Mouse (Mus musculus): ENCODE measurements around the gene Olfr366. TPM values are rescaled to one million over a fixed set of nuclear protein-coding genes. Genes with fewer than 3 reads are reported as not detected.
"Not testable (repeated sequence)": the region's sequence is repeated elsewhere in the genome, so short reads cannot be mapped to it uniquely, and the experiment has no call there.

The Olfr366 gene
- polyA plus RNA-seq (2014; fragmentation: Nextera tagmentation; extraction: Ambion mirVana), result not detected in 2 replicates

DNA sequence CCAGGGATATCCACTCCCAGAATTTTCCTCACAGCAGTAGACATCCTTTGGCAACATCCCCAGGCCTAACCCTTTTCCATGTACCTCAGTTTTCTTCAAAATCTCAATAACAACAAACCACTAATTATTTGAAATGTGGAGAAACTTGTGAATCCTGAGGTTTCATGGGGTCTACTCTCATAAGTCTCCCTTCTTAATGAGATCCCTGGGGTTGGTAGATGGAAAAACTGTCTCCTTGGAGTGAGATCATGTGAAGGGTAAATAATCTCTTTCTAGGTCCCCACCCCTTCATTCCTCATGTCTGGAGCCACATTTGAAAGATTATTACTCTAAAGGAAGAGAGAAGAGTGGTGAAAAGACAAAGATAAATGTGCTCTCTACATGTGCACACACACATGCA is at the start of gene Olfr366:
TSS of gene Olfr366 (plus strand) at position 301 of the 400 bp plus-strand sequence.
- ATAC-seq (ENCODE audit: low FRiP score), result no peak
- Histone ChIP-seq H3K36me3 (ENCODE audit: control insufficient read depth, insufficient read depth, low read length) (no peaks in the 10 kb centered on the region), H3K27ac (ENCODE audit: low read depth, low read length) (no peak within 1 kb of the TSS), H3K9me3 (ENCODE audit: control insufficient read depth, low read length) (no peaks in the 10 kb centered on the region; the same call in 1 of the 2 replicates), H3K4me2 (replicated peaks; ENCODE audit: low read depth, low read length) (no peak within 1 kb of the TSS), H3K4me1 (replicated peaks; ENCODE audit: control insufficient read depth, insufficient read depth, low read length) (no peaks in the 10 kb centered on the region), H3K9ac (ENCODE audit: low read depth, low read length) (no peak within 1 kb of the TSS), H3K27me3 (ENCODE audit: control insufficient read depth, insufficient read depth, low read length) (no peaks in the 10 kb centered on the region), H3K4me3 (ENCODE audit: low read depth, low read length) (no peak within 1 kb of the TSS)
- DNase-seq (ENCODE audit: low spot score), result no peak

DNA sequence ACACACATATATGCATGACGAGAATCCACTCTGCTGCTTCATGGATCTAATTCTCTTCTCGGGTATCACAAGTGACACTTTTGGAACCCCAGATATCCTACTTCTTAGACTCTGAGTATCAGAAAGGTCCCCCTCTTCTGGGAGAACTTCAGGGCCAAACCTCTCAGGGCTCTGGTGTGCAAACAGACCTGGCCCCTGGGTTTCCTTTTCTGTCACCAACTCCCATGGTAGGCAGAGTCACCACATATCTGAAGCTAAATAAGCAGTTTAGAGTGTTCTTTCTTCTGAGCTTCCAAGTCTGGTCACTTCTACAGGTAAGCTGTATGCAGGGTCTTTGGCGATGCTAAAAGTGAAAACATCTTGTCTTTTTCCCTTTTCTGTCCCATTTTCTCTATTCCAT is 23.5 kb upstream of the Olfr366 start, which contains the start of gene Olfr365:
TSS of gene Olfr365 (plus strand) at position 301 of the 400 bp plus-strand sequence.
- no peaks in the 10 kb centered on the region for H3K27me3 ChIP-seq (ENCODE audit: control insufficient read depth, insufficient read depth, low read length)
- no peaks in the 10 kb centered on the region for H3K36me3 ChIP-seq (ENCODE audit: control insufficient read depth, insufficient read depth, low read length)
- no peak for ATAC-seq (ENCODE audit: low FRiP score)
- H3K4me1 ChIP-seq (replicated peaks; ENCODE audit: control insufficient read depth, insufficient read depth, low read length), result no peaks in the 10 kb centered on the region
- H3K9me3 ChIP-seq (ENCODE audit: control insufficient read depth, low read length), result no peaks in the 10 kb centered on the region
- no peak within 1 kb of the TSS for H3K9ac ChIP-seq (ENCODE audit: low read depth, low read length)
- DNase-seq (ENCODE audit: low spot score), result no peak
- H3K27ac ChIP-seq (ENCODE audit: low read depth, low read length), result no peak within 1 kb of the TSS
- no peak within 1 kb of the TSS for H3K4me3 ChIP-seq (ENCODE audit: low read depth, low read length)
- 71% methylated on average over 3 of the region's 3 CpGs for WGBS
- H3K4me2 ChIP-seq (replicated peaks; ENCODE audit: low read depth, low read length), result no peak within 1 kb of the TSS

DNA sequence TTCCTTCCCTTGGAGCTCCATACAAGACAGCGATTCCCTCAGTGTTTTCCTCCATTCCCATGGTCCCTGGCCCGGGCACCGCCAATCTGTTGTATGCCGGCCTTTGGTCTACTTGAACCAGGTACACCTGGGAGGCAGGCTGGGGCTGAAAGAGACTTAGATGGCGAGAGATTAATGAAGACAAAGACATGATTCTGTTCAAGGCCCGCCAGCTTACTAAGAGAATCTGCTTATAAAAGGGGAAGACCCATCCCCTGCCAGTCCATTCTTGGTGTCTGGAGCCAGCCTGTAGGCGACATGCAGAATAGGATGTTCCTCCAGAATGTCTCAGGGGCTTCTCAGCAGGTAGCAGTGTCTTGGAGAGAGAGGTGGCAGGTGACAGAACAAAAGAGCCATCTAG is 50.4 kb downstream of the Olfr366 start:
- H3K4me2 ChIP-seq (replicated peaks; ENCODE audit: low read depth, low read length); DNase-seq (ENCODE audit: low spot score); H3K9me3 ChIP-seq (ENCODE audit: control insufficient read depth, low read length); H3K27me3 ChIP-seq (ENCODE audit: control insufficient read depth, insufficient read depth, low read length); H3K9ac ChIP-seq (ENCODE audit: low read depth, low read length); H3K27ac ChIP-seq (ENCODE audit: low read depth, low read length); ATAC-seq (ENCODE audit: low FRiP score); H3K4me3 ChIP-seq (ENCODE audit: low read depth, low read length); H3K4me1 ChIP-seq (replicated peaks; ENCODE audit: control insufficient read depth, insufficient read depth, low read length); H3K36me3 ChIP-seq (ENCODE audit: control insufficient read depth, insufficient read depth, low read length): not testable (repeated sequence)
- 85% methylated on average over 7 of the region's 7 CpGs for WGBS

Other genes starting within 250 kb of the Olfr366 start
- gene Olfr357, start 217.7 kb upstream of the Olfr366 start, polyA plus RNA-seq (2014; fragmentation: Nextera tagmentation; extraction: Ambion mirVana), result not detected in 2 replicates
- gene Olfr358, start 202.2 kb upstream of the Olfr366 start, polyA plus RNA-seq (2014; fragmentation: Nextera tagmentation; extraction: Ambion mirVana), result not detected in 2 replicates
- gene Olfr360, start 145.8 kb upstream of the Olfr366 start, polyA plus RNA-seq (2014; fragmentation: Nextera tagmentation; extraction: Ambion mirVana), result not detected in 2 replicates
- not detected in 2 replicates for gene Olfr361, start 122.3 kb upstream of the Olfr366 start, polyA plus RNA-seq (2014; fragmentation: Nextera tagmentation; extraction: Ambion mirVana)
- not detected in 2 replicates for gene Olfr362, start 93.7 kb upstream of the Olfr366 start, polyA plus RNA-seq (2014; fragmentation: Nextera tagmentation; extraction: Ambion mirVana)
- gene Olfr364-ps1, start 72.3 kb upstream of the Olfr366 start, polyA plus RNA-seq (2014; fragmentation: Nextera tagmentation; extraction: Ambion mirVana), result not detected in 2 replicates
- gene Olfr365, start 23.4 kb upstream of the Olfr366 start, polyA plus RNA-seq (2014; fragmentation: Nextera tagmentation; extraction: Ambion mirVana), result not detected in 2 replicates
- gene Olfr368, start 114.9 kb downstream of the Olfr366 start, polyA plus RNA-seq (2014; fragmentation: Nextera tagmentation; extraction: Ambion mirVana), result not detected in 2 replicates
- gene Pdcl, start 147.8 kb downstream of the Olfr366 start, polyA plus RNA-seq (2014; fragmentation: Nextera tagmentation; extraction: Ambion mirVana), result 76.5 and 83.5 TPM in 2 replicates
- gene Rc3h2, start 211.3 kb downstream of the Olfr366 start, polyA plus RNA-seq (2014; fragmentation: Nextera tagmentation; extraction: Ambion mirVana), result 22.7 and 33.4 TPM in 2 replicates
- 12.5 and 13.6 TPM in 2 replicates for gene Zbtb26, start 231.6 kb downstream of the Olfr366 start, polyA plus RNA-seq (2014; fragmentation: Nextera tagmentation; extraction: Ambion mirVana)
- 6.4 and 7.2 TPM in 2 replicates for gene Zbtb6, start 231.6 kb downstream of the Olfr366 start, polyA plus RNA-seq (2014; fragmentation: Nextera tagmentation; extraction: Ambion mirVana)
- 51.3 and 86.2 TPM in 2 replicates for gene Rabgap1, start 231.7 kb downstream of the Olfr366 start, polyA plus RNA-seq (2014; fragmentation: Nextera tagmentation; extraction: Ambion mirVana)